Mouse (Mus musculus): ENCODE results near the gene Chrna9.

The Chrna9 gene

DNA sequence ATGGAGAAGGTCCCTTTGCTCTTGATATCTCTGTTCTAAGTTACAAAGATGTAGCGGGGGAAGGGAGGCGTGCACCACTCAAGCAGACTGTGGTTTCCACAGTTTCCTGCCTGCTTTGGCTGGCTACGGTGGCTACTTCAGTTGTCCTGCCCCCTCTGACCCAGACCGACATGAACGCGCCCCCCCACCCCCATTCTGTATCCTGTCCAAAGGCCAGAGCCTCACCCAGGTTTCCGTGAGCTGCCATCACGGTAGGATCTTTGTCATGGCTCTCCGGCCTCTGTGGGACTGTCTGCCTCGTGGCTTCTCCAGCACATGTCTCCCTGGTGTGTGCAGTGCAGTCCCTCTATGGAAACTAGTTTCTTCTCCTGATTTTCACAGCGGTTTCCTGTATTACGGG is 15.4 kb upstream of the Chrna9 start:
- DNase-seq (ENCODE audit: low read depth, low spot score), result no peak

GRCm38 (mm10) chr5:65919904-65920303 is 14.8 kb upstream of the Chrna9 start:
- no peak for DNase-seq (ENCODE audit: low read depth, low spot score)

DNA sequence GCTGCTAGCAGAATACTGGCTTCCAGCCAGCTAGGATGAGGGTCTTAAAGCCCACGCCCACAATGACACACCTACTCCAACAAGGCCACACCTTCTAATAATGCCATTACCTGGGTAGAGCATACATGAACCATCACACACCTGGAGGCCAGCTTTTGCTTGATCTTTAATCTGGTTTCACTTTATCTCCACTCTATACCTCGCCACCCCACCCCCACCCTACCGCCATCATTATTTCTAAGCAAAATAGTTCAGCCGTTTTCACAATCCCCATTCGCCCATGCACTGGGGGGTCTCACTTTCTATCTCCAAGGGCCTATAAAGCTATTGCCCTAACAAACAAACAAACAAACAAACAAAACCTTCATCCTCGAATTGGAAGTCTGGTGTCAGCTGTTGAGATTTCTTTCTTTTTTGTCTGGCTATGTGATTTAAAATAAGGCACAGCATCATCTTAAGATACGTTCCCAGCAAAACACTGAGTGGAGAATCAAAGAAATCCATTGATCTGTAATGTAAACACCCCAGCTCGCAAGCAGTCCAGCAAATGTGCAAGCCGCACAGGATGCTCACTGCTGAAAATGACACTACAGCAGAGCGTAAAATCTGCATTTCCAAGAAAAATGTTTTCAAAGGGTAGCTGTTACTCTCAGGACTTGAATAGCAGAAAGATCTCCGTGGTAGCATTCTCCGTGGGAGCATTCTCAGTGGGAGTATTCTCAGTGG is 13.9 kb upstream of the Chrna9 start:
- peak; percentile 16 for DNase-seq (ENCODE audit: low read depth, low spot score)

GRCm38 (mm10) chr5:65921477-65922138 is 13.1 kb upstream of the Chrna9 start:
- DNase-seq (ENCODE audit: low read depth, low spot score), result no peak

- no peak for DNase-seq (ENCODE audit: low read depth, low spot score)
These were observed 8.1 kb upstream of the Chrna9 start for GRCm38 (mm10) chr5:65926666-65927065.

- DNase-seq (ENCODE audit: low read depth, low spot score), result no peak
These were observed 5.6 kb upstream of the Chrna9 start for GRCm38 (mm10) chr5:65929162-65929561.

DNA sequence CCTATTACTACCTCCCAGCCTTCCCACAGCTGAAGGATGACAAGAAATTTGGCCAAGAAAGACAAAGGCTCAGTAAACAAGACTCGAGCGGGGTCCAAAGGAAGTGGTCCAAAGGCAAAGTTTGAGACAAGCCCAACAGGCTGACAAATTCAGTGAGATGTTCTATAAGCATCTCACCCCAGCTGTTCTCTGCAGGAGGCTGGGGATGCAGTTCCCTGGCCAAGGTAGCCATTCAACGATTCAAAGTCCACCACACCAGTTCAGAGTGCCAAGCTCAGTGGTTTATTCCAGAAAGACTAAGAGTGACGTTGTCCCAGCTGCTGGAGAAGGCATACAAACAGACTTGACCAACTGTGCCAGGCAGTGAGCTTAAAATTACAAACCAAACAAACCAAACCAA is 4.5 kb upstream of the Chrna9 start:
- DNase-seq (ENCODE audit: low read depth, low spot score), result no peak

DNA sequence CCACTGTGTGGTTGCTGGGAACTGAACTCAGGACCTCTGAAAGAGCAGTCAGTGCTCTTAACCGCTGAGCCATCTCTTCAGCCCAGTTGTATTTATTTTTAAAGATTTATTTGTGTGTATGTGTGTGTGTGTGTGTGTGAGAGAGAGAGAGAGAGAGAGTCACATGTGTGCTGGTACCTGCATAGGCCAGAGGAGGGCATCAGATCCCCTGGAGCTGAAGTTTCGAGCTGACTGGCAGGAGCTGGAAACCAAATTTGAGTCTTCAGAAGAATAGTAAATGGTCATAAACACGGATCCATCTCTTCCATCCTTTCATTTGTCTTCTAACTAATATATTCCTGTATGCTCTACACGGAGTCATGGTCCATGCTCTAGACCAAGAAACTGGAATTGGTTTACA is 1.5 kb upstream of the Chrna9 start:
- DNase-seq (ENCODE audit: low read depth, low spot score), result no peak

DNA sequence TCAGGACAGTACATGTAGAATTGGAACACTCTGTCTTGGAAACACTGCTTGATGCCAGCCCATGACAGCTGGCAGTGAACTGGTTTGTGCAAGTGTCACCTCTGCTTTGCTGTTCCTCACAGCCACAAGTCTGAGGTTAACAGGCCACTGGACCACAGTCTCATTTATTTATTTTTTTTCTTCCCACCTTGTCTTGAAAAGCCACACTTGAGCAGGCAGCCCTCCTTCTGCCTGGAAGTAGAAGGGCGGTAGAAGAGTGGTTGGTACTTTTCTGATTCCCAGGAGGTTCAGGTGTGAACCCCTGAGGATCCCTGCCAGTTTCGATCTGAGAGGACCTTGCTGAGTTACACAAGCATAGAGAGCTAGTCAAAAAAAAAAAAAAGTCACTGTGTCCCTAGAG is 957 bp upstream of the Chrna9 start:
- DNase-seq (ENCODE audit: low read depth, low spot score), result no peak

DNA sequence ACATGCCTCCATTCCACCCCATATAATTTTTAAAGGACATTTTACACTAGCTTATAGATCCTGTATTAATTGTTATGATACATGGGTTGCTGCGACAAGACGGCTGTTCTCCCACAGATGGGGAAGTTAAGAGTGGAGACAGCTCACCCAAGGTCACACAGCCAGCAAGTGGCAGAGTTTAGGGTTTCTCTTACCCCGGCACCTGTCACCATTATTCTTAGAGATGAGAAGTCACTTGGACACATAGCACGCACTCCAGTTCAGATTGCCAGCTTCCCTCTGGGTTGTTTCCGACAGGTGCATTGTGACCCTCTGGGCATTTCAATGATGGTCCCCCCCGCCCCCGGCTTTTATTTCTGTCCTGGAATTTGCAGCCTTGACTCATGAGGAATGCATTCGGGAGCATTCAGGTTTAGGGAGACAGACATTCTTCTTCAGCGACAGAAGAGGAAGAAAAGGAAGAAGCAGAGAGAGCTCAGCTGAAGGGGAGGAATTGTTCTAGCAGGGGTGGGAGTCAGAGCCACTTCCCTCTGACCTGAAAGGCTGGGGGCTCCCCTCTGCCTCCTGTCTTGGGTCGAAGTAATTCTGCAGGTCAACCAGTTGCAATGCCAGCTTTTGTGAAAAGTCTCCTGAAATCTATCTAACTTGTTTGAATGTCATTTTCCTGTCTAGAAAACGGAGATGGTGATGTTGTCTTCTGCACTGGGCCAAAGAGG is 2.4 kb downstream of the Chrna9 start:
- DNase-seq (ENCODE audit: low read depth, low spot score), result no peak

DNA sequence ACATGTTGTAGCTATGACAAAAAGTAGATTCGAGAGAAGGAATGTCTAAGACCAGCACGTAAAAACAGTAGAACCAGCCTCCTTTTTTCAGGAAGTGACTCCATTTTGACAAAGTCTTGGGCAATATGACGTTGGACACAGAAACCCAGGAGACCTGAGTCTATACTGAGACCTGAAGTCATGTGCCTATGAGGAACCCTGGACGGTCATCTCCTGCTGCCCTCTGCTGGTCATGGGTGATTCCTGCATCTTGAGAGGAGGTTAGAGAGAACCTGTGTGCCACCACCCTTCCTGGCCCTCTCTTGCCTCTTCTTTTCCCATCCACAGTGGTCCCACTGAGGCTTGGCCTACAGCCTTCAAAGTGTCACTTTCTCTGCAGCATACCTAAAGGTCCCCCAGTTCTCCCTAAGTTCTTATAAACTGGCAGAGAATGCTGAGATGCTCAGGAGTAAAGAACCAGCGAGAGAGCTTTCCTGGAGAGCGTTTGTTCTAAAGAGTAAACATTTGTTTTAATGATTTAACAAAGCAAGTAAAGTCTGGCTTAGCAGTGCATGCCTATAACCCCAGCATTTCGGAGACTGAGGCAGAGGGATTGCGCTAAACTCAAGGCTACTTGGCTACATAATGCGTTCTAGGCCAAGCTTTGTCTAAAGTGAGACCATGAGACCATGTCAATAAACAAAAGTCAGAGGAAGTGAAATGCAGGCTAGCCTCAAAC is 3.4 kb downstream of the Chrna9 start:
- DNase-seq (ENCODE audit: low read depth, low spot score), result peak; percentile 77

DNA sequence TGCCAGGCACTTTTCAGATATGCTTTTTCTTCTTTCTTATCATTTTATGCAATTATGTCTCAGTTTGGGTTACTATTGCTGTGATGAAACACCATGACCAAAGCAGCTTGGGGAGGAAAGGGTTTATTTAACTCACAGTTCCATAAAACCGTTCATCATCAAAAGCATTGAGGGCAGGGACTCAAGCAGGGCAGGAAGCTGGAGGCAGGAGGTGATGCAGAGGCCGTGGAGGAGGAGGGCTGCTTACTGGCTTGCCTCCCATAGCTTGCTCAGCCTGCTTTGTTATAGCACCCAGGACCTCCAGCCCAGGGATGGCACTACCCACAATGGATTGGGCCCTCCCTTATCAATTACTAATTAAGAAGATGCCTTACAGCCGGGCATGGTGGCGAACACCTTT is 6.4 kb downstream of the Chrna9 start:
- no peak for DNase-seq (ENCODE audit: low read depth, low spot score)

- no peak for DNase-seq (ENCODE audit: low read depth, low spot score)
These were observed 15.1 kb downstream of the Chrna9 start for GRCm38 (mm10) chr5:65949822-65950221.

DNA sequence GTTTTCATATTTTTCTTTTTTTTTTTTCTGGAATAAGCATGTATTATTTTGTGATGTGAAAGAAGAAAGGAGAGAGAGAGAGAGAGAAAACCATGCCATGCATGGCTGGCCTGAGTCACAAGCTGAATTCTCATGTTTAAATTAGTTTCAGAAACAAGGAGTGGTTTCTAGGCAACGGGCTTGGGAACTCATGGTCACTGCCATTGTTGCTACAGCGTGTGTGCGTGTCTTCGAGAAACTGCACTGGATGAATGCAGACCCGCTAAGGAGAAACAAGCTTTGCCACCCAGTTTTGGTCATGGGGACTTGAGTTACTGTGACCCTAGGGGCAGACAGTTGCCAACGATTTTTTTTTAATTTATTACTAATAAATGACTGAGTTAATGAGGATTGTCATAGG is 15.5 kb downstream of the Chrna9 start:
- DNase-seq (ENCODE audit: low read depth, low spot score), result peak; percentile 79

DNA sequence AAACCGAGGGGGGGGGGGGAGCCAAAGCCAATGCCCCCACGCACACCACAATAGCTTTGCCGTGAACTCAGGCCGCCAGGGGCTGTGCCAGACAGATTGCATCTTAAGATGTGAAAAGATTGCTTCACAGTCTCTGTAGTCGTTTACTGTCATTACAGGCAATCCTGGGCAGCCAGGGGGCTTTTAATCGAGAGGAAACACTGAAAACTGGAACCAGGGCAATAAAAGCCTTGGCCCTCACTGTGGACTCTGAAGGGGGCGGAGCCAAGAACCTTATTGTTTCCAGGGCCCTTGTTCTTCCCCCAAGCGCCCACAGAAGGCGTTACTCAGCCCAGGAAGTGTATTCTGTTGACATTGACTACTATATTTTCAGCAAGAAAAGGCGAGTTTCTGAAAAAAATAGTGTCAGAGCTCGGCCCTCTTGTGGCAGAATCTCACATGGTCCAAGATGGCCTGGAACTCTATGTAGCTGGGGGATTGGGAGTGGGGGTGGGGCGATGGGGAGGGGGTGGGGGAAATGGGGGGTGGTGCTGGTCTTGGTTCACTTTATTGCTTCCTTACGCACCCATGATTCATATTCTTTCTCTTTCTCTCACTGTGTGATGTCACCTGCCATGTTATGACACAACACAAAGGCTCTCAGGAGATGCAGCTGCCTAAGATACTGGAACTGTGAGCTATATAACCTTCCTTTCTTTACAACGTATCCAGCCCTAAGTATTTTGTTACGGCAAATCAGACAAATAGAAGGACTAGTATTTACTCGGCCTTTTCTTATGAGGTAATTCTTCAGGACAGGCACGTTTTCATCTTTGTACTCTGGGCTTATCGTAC is 16.2 kb downstream of the Chrna9 start:
- peak; percentile 23 for DNase-seq (ENCODE audit: low read depth, low spot score)

- no peak for DNase-seq (ENCODE audit: low read depth, low spot score)
These were observed 16.8 kb downstream of the Chrna9 start for GRCm38 (mm10) chr5:65951513-65951909.

DNA sequence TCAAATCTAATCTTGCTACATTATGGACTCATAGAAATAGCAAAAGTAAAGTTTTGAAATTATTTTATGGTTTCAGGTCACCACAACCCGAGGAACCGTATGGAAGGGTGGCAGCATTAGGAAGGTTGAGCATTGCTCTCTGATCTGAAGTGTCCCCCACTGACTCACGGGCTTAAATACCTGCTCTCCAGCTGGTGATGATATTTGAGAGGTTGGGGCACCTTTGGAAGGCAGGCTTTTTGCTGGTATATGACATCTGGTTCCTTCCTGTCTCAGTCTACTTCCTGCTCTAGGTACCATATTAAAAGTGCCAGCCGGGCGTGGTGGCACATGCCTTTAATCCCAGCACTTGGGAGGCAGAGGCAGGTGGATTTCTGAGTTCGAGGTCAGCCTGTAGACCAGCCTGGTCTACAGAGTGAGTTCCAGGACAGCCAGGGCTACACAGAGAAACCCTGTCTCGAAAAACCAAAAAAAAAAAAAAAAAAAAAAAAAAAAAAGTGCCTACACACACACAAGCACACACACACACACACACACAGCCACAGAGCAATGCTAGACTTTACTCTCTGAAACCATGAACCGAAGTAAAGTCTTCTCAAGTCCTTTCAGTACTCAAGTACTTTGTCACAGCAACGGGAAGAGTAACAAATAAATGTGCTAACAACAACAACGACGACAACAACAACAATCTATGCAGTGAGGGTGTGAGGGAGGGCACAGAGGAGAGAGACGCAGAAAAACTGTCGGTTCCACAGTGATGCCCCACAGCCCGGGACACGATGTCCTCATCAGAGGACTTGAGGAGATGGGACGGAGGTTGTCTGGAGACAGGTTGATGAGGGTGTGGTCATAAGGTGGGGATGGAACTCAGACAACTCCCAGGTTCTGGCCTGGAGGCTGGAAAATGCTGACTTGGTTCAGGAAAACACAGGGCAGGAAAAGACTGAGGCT is 19.7 kb downstream of the Chrna9 start:
- no peak for DNase-seq (ENCODE audit: low read depth, low spot score)

- peak; percentile 81 for DNase-seq (ENCODE audit: low read depth, low spot score)
These were observed 20.8 kb downstream of the Chrna9 start for GRCm38 (mm10) chr5:65955343-65956143.
